Mouse (Mus musculus): ENCODE results near the gene Gm16181. TPM values are rescaled to one million over a fixed set of nuclear protein-coding genes. Genes with fewer than 3 reads are reported as not detected.

Gene Gm16181
- total RNA-seq, 2 experiments from 2014 or later, result 0.76 to 0.88 TPM

DNA sequence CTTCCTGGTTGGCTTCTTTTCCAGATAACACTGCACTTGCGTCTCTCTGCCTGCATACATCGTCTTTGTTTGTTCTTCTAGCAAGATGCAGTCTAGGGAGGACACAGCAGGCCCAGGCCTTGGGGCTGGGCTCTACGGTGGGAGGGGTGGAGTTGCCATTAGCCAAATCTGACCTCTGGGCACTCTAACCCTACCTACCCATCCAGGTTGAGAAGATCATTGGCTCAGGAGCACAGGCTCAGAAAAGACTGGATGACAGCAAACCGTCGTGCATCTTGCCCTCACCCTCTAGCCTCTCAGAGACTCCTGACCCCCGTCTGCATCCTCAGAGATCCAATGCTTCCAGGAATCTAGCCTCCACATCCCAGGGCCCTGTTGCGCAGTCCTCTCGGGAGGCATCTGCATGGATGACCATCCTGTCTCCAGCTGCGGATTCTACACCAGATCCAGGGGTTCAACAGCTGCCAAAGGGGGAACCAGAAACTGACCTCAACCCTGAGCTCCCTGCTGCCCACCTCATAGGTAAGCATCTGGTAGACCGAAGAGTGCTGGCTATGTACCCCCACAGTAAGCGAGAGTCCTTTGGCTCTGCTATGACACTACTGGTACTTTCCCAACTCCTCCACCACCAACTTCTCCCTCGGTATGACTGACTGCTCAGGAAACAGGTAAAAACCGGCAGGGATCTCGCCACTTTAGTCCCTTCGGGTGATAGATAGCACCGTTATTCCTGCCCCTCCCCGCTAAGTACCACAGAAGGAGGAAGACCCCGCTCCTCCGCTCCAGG lies 25.6 kb upstream of the Gm16181 start:
- peak; percentile 24; the same call in 1 of the 2 replicates for ATAC-seq (ENCODE audit: poor library complexity, severe bottlenecking)

DNA sequence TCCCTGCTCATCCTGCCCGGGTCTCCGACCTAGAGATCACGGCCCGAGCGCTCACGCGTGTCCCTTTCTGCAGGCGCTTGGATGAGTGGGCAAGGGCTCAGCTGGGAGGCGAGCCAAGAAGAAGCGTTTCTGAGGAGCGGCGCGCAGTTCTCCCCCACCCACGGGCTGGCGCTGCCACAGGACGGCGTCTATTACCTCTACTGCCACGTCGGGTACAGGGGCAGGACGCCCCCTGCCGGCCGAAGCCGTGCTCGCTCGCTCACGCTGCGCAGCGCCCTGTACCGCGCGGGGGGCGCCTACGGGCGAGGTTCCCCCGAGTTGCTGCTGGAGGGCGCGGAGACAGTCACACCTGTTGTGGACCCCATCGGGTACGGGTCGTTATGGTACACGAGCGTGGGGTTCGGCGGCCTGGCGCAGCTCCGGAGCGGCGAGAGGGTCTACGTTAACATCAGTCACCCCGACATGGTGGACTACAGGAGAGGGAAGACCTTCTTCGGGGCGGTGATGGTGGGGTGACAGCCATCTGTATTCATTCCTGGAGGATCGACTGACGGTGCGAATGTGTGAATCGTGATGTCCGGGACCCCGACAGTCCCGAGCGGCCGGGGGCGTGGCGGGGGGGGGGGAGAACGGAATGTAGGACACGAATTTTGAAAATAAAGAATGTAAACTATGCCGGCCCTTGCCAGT lies 24.9 kb upstream of the Gm16181 start:
- ATAC-seq (ENCODE audit: poor library complexity, severe bottlenecking), result peak; percentile 72

DNA sequence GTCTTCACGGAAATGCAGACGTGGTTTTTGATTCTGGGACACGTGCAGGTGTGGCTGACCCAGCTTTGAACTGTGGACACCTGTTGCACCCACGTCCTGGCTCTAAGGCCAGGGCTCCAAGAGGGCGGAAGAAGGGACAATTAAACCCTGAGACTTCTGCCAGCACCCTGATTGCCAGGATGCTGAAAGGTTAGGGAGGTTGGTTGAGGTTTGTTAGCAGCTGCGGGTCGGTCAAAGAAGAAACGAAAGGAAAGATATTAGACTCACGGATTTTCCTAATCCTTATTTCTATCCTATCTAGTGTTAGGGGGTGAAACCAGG lies 24.4 kb upstream of the Gm16181 start:
- no peak for ATAC-seq (ENCODE audit: poor library complexity, severe bottlenecking)

DNA sequence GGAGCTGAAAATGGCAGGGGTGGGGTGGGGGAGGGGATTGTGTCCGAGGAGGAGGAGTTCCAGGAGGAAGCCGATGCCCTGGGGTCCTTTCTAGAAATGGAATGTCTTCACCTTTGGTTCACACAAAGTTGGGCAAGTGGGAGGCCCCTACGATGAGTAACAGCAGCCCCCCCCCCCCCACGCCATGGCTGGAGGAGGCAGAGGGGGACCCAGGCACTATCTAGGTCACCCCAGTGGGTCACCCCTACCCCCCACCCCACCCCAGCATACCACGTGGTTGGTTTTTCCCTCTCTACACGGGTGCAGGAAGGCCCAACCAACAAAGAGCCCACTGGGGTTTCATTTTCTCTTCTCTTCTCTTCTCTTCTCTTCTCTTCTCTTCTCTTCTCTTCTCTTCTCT lies 23.5 kb upstream of the Gm16181 start:
- ATAC-seq (ENCODE audit: poor library complexity, severe bottlenecking), result no peak

DNA sequence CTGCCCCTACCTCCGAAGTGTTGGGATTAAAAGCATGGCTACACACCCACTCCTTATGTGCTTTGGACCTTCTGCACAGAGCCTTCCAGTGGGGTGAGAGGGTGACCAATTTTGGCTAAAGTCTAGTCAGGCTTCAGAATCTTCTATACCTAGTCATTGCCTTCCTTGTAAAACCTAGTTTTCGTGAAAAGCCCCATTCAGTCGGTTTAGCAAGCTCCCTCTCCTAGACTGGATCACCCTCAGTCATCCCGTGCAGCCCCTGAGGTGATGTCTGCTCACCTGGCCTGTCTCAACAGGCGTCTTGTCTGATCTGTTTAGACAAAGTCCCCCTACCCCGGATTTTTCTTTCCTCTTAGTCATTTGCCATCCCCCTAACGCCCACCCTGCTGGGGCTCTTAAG lies 22.6 kb upstream of the Gm16181 start:
- no peak for ATAC-seq (ENCODE audit: poor library complexity, severe bottlenecking)

DNA sequence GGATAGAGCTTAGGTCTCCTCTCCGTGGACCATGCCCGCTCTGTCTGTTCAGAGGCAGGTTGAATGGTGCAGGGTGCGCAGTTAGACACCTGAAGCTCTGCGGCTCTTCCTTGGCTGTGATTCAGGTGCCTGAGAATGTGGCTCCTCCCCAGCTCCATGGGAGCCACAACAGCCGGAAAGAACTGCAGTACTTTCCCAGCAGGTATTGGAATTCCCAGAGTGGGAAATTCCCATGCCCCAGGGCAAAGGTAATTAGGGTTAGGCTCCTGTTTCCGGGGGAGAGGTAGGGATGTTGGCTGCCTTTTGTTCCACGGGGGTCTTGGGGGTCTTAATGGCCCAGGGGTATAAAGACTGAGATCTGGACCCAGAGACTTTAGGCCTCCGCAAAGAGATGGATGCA lies 21.7 kb upstream of the Gm16181 start:
- no peak for ATAC-seq (ENCODE audit: poor library complexity, severe bottlenecking)

DNA sequence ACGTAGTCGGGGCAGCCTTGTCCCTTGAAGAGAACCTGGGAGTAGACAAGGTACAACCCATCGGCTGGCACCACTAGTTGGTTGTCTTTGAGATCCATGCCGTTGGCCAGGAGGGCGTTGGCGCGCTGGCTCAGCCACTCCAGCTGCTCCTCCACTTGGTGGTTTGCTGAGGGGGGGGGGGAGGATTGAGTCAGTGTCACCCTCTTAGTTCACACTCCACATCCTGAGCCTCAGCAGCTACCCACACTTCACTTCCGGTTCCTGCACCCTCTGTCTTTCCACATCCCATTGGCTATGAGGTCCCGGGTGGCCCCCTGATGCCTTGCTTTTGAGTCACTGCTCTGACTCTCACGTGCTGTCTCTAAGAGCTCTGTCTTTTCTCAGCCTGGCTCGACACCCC lies 20.2 kb upstream of the Gm16181 start:
- ATAC-seq (ENCODE audit: poor library complexity, severe bottlenecking), result peak; percentile 75

DNA sequence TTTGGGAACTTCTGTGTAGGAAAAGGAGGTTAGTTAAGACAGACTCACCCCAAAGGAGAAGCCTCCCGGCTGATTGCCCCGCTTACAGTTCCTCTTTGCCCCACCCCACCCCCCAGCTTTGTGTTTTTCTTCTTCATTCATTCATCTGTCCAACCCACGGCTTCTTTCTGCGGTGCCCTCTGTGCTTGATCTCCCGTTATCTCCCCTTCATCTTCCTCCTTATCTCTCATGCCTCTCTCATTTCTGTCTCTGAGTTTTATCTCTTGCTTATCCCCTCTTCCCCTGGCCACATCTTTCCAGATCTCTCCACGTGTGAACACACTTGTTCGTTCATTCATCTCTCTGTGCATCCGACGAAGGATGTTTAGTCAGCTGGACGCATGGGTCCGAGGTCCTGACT lies 19.5 kb upstream of the Gm16181 start:
- peak; percentile 16; the same call in 1 of the 2 replicates for ATAC-seq (ENCODE audit: poor library complexity, severe bottlenecking)

DNA sequence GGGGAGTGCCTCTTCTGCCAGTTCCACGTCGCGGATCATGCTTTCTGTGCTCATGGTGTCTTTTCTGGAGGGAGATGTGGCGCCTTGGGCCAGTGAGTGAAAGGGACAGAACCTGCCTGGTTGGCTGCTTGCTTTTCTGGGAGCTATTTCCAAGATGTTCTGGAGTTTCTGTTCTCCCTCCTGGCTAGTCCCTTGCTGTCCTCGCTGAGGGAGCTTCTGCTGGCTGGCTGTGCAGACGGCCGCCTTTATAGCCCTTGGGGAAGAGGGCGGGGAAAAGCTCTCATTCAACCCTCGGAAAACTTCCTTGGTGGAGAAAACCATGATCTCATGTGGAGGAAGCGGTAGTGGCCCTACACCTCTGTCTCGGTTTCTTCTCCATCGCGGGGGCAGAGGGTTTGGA lies 18.8 kb upstream of the Gm16181 start, which contains the start of gene Tnf:
Tnf (minus strand) TSS at position 221 of the 400 bp plus-strand sequence.
- ATAC-seq (ENCODE audit: poor library complexity, severe bottlenecking), result peak; percentile 68

DNA sequence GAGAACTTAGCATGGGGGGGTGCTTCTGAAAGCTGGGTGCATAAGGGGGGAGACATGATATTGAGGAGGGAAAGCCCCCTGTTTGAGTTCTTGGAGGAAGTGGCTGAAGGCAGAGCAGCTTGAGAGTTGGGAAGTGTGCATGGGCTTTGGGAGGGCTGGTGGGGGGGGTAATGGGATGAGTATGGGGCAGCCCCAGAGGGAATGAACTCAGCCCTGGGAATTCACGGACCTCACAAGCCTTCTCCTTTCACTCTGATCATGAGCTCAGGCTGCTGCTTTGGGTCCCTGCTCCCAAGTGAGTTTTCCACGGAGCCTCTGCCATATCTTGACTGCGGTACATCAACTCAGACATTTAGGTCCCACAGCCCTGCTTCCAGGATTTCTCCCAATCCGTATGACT lies 18.2 kb upstream of the Gm16181 start:
- no peak for ATAC-seq (ENCODE audit: poor library complexity, severe bottlenecking)

DNA sequence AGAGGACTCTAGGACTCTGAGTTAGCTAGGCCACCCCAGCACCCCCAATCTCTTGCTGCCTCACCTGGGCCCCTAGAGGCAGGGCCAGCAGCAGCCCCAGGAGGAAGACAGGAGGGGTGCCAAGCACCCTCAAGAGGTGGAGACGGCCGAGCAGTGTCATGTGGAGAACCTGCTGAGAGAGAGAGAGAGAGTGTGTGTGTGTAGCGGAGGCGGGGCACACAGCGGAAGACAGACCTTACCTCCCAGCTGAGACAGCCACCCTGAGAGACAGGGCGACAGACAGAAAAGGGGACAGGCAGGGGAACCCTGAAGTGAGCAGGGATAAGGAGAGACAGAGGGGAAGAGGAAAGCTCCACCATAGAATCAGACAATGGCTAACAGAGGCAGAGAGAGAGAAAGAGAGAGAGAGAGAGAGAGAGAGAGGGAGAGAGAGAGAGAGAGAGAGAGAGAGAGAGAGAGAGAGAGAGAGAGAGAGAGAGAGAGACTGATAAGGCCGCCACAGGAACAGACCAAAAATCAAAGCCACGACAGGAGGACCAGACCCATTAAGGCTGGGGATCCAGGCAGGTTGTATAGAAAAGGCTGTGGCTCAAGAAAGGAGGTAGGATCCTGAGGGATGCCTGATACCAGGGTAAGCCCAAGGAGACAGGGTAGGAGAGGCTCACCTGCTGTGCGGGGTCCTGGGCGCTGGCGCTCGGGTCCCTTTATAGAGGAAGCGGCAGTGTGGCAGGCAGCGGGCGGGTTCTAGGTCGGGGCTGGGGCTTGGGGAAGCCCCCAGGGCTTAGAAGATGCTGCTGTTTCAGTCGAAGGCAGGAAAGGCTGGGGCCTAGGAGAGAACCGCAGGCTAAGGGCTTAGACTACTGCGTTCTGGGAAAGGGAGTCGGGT lies 15.9 kb upstream of the Gm16181 start, which contains the start of gene Lta:
Lta (minus strand) TSS at position 858 of the 886 bp plus-strand sequence.
- ATAC-seq (ENCODE audit: poor library complexity, severe bottlenecking), result no peak

DNA sequence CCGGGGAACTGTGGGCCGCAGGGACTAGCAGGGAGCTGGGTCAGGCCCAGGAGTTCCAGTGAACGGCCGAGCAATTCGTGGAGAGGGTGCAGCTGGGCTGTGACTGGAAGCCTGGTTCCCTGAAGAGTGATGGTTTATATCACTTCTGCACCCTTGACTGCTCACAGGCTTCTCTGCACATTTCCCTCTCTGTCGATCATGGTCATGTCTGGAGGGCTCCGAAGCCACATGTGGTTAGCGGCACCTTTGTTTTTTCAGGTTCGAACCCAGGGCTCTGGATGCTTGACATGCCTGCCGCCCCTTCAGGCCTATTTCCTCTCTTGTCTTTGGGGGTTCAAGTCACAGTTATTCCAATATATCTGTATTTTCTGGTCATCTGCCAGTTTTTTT lies 15.3 kb upstream of the Gm16181 start:
- ATAC-seq (ENCODE audit: poor library complexity, severe bottlenecking), result no peak

DNA sequence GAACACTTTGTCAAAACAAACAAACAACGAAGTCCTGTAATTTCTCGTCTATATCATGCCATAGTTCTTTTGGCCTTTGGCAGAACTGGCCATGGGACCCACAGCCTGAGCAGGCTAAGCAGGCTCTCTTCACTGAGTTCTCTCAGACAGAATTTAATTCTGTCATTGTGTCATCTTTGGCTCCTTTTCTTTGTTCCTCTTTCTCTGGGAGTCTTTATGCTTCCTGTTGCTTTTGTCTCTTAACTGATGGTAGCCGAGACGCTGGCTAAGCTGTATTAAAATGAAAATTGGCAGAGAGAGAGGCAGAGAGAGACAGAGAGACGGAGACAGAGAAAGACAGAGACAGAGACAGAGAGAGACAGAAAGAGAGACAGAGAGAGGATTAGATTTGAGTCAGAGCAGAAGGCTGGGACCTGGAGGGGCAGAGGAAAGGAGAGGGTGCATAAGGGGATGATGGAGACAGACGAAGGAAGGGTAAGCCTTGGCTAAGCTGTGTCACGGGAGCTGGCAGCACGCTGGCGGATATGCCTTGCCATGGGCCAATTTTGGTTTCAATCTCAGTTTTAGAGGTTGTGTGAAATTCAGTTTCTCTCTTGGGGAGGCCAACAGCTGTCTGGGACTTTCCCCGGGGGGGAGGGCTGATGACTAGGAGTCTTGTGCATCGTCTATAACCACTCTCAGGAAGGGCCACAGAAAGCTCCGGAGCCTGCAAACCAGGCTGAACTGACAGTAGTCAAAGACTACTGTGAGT lies 10.7 kb upstream of the Gm16181 start:
- peak; percentile 79 for ATAC-seq (ENCODE audit: poor library complexity, severe bottlenecking)

DNA sequence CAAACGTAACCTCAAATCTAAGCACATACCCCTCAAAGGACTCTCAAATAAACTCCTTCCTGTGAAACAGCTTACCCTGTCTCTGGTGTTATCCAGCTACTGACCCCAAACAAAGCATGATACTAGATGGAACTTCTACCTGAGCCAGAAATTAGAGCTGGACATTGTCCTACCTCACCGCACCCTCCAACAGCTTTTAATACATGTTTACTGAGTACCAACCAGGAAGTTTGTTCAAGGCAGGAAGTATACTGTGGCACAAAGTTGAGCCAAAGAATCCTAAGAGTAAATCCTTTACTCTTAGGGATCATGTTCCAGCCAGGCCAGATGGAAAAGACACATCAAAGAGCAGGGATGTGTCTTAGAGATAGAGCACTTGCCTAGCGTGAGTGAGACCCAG lies 10.0 kb upstream of the Gm16181 start:
- ATAC-seq (ENCODE audit: poor library complexity, severe bottlenecking), result no peak

DNA sequence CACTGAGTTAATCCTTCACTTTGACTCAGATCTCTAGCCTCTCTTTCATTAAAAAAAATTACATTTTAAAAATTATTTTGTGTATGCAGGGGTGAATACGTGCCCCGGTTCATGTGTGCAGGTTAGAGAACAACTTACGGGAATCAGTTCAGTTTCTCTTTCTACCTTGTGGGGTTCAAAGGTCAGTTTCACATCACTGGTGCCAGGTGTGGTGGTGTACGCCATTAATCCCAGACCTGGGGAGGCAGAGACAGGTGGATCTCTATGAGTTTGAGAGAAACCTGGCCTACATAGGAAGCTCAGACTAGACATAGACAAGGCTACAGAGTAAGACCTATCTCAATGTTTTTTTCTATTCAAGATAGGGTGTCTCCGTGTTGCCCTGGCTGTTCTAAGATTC lies 7.6 kb upstream of the Gm16181 start:
- ATAC-seq (ENCODE audit: poor library complexity, severe bottlenecking), result no peak

DNA sequence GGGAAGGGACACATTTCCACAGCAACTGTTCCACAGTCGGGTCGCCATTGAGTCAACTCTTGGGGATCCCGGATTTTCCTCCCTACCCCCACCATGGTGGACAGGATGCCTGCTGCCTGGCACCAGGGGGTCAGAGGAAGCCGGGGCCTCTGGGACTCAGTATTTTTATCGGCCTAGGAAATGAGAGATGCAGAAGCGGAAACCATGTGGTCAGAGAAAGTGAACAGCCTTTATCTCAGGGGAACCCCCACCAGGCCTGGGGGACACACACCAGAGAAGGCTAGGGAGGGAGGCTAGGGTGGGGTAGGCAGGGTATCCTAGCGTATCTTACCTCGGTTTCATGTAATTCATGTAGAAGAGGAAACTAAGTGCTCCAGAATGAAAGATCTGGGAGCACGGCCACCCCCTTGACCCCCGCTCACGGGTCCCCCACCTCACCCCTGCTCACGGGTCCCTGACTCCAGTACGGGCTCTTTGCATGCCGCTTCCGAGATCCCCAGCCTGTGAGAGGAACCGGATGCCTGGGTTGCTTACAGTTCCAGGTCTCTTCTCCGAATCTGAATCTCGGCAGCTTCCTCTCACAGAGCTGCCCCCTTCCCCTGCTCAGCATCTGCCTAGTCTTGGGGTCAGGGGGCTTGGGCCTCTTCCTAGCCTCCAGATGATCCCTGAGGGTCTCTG lies 2.0 kb upstream of the Gm16181 start:
- peak; percentile 36 for ATAC-seq (ENCODE audit: poor library complexity, severe bottlenecking)

DNA sequence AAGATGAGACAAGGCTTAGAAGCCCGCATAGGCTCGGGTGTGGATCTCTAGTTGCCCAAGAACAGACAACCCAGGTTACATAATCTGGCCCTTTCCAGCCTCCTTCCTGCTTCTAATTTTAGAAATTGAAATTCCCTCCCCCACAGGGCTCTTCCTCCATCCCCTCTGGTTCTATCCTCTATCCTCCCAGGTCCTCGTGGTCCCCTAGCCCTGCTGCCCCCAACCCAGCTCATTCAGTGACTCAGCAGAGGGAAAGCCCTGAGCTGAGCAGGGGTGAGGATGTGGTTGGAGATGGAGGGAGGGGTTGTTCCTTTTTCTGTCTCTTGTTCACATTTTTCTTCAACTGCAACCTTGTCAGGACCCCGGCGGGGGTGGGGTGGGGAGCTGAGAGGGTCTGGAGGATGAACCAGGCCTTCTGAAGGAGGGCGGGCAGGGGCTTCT lies 1.0 kb upstream of the Gm16181 start:
- peak; percentile 68 for ATAC-seq (ENCODE audit: poor library complexity, severe bottlenecking)

DNA sequence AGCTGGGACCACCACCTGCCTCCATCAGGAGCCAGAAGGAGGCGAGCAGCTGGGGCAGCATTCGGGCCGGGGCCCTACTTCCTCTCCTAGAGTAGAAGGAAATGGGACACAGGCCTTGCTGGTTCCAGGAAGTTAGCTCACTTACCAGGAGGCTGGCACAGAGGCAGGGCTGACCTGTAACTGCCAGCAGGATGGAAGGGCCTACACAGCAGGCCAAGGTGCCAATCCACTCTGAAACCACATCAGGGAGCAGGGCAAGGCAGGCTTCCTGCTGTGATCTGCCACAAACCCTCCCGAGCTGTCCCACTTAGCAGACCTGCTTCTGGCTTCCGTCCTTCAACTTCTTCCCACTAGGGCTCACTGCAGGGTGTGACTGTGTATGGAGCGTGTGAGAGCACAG lies 1.7 kb downstream of the Gm16181 start:
- ATAC-seq (ENCODE audit: poor library complexity, severe bottlenecking), result peak; percentile 59

DNA sequence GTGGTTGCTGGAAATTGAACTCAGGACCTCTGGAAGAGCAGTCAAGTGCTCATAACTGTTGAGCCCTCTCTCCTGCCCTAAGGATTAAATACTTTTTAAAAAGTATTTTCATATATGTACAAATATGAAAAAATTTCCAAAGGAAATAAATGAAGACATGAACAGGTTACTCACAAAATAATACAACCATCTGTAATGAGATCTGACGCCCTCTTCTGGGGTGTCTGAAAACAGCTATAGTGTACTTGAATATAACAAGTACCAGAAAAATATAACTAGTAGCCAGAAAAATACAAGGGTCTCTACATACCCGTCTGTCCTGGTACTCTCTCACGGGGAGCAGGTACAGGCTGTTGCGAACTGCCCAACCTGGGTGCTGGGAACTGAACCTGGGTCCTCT lies 4.0 kb downstream of the Gm16181 start:
- ATAC-seq (ENCODE audit: poor library complexity, severe bottlenecking), result no peak

DNA sequence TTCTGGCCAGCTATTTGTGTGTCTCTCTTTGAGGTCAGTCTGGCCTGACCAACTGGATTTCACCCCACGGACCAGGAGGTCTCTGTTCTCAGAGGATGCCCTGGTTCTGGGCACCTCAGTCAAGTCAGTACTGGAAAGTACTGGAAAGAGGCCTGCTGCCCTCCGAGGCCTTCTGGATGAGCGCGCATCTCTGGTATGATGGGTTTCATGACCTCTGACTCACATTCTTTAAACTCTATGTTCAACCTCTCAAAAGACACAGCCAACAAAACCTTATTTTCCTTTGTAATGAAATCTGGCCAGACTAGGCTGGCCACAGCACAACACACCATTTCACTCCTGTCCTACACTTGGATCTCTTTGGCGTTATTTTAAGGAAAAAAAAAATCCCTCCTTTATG lies 4.8 kb downstream of the Gm16181 start:
- no peak for ATAC-seq (ENCODE audit: poor library complexity, severe bottlenecking)
